ENCODE assay signal across 8 mouse cellular contexts in the genomic region with DNA sequence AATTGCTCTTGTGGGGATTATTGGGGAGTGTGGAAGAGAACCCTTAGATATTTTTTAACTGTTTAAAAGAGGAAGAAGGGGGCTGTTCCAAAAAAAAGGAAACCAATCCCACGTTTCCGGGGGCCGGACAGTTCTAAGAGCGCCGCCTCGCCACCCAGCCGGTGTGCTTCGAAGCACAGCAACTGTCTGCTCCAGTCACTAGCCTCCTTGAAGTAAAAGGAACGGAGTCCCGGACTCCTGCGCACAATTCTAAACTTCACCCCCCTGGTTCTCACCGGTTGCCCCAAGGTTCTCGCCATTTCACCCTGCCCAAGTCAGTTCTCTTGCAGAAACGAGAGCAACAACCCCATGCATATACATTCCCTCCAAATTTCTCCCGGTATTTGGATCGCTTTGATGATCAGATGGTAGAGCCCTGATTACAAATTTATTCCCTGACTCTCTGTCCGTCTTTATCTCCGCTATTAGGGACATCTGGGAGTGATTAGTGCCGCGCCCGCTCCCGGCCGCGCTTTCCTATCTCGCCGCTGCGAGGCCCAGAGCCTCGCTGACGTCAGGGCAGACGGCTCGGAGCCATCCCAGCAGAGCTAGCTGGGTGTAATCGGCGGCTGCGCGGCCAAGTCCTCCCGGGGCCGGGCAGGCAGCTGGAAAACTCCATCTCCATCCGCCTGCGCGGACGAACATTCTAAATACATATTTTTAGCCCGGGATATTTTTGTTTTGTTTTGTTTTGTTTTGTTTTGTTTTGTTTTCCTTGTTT. TPM values are rescaled to one million over a fixed set of nuclear protein-coding genes. Genes with fewer than 3 reads are reported as not detected.
DNase-seq lines count a peak whose midpoint lies in the region; ATAC-seq lines count a peak whose summit lies in the region.

No protein-coding gene starts in this region.

- peak overlapping the region; percentile 19 for H3K4me2 ChIP-seq in embryonic facial prominence, embryonic 11.5 days (ENCODE audit: low read depth, low read length)
- H3K4me2 ChIP-seq in midbrain, embryonic 13.5 days (replicated peaks) = peak overlapping the region; percentile 30

- H3K27me3 ChIP-seq in embryonic facial prominence, embryonic 11.5 days (ENCODE audit: control insufficient read depth, insufficient read depth, low read length) = peaks cover 71% of the 10 kb centered on the region
- peaks cover 32% of the 10 kb centered on the region; the same call in 1 of the 2 replicates for H3K27me3 ChIP-seq in heart, embryonic 10.5 days (ENCODE audit: insufficient read depth, poor library complexity, severe bottlenecking)
- H3K27me3 ChIP-seq in midbrain, embryonic 13.5 days = peaks cover 96% of the 10 kb centered on the region

- under 1% methylated on average over 42 of the region's 42 CpGs for WGBS in embryonic facial prominence, embryonic 11.5 days
- WGBS in heart, embryonic 10.5 days = under 1% methylated on average over 42 of the region's 42 CpGs
- under 1% methylated on average over 42 of the region's 42 CpGs for WGBS in midbrain, embryonic 13.5 days

- H3K4me3 ChIP-seq in embryonic facial prominence, embryonic 11.5 days (ENCODE audit: low read depth, low read length) = peak overlapping the region; percentile 12
- peak overlapping the region; percentile 94 for H3K4me3 ChIP-seq in heart, embryonic 10.5 days
- peak overlapping the region; percentile 15 for H3K4me3 ChIP-seq in midbrain, embryonic 13.5 days (replicated peaks)

- H3K36me3 ChIP-seq in embryonic facial prominence, embryonic 11.5 days (replicated peaks; ENCODE audit: control insufficient read depth, insufficient read depth, low read depth, low read length) = no peaks in the 10 kb centered on the region
- peaks cover 30% of the 10 kb centered on the region for H3K36me3 ChIP-seq in heart, embryonic 10.5 days
- H3K36me3 ChIP-seq in midbrain, embryonic 13.5 days = no peaks in the 10 kb centered on the region

- no peak overlapping the region; the same call in 1 of the 2 replicates for H3K27ac ChIP-seq in embryonic facial prominence, embryonic 11.5 days (replicated peaks; ENCODE audit: low read depth, low read length)
- peak overlapping the region; percentile 99 for H3K27ac ChIP-seq in heart, embryonic 10.5 days
- H3K27ac ChIP-seq in midbrain, embryonic 13.5 days = no peak overlapping the region

- H3K9ac ChIP-seq in embryonic facial prominence, embryonic 11.5 days (replicated peaks; ENCODE audit: low read length) = no peak overlapping the region; the same call in 1 of the 2 replicates
- no peak overlapping the region for H3K9ac ChIP-seq in midbrain, embryonic 13.5 days (replicated peaks)

- H3K9me3 ChIP-seq in embryonic facial prominence, embryonic 11.5 days (replicated peaks; ENCODE audit: control insufficient read depth, low read length) = no peaks in the 10 kb centered on the region
- no peaks in the 10 kb centered on the region for H3K9me3 ChIP-seq in heart, embryonic 10.5 days
- H3K9me3 ChIP-seq in midbrain, embryonic 13.5 days = no peaks in the 10 kb centered on the region

- peak; percentile 41 for DNase-seq in R1 (ENCODE audit: low read depth, low spot score)
- peak; percentile 86 for DNase-seq in embryonic facial prominence, embryonic 11.5 days (ENCODE audit: low spot score)
- DNase-seq in heart, embryonic 10.5 days (ENCODE audit: low spot score) = peak; percentile 92
- DNase-seq in kidney, postnatal 4 days = peak; percentile 68 to 77
- DNase-seq in ovary, postnatal 14 days (ENCODE audit: low spot score) = no peak

- no peaks in the 10 kb centered on the region; the same call in 1 of the 2 replicates for H3K4me1 ChIP-seq in embryonic facial prominence, embryonic 11.5 days (ENCODE audit: control insufficient read depth, insufficient read depth, low read length)
- peaks cover 44% of the 10 kb centered on the region for H3K4me1 ChIP-seq in heart, embryonic 10.5 days
- 0 out of 2 replicates have a peak, but pooled peaks cover 6% of the 10 kb centered on the region for H3K4me1 ChIP-seq in midbrain, embryonic 13.5 days (replicated peaks)

- ATAC-seq in embryonic facial prominence, embryonic 11.5 days (replicated peaks; ENCODE audit: insufficient number of reproducible peaks, low FRiP score, low TSS enrichment, low read depth) = peak; percentile 87; the same call in 1 of the 2 replicates
- ATAC-seq in midbrain, embryonic 13.5 days = peak; percentile 88
- no peak for ATAC-seq in inflammation-experienced regulatory T-cells, adult 6 months
- no peak for ATAC-seq in monocyte, adult 5-6 weeks (replicated peaks; ENCODE audit: insufficient number of reproducible peaks, low FRiP score, low TSS enrichment, poor library complexity, severe bottlenecking)

RNA-seq across cellular contexts. Expression of a gene that starts 7.6 kb away (rescaled TPM):
- 8.3 and 8.7 TPM in 2 replicates for polyA plus RNA-seq in embryonic facial prominence, embryonic 11.5 days (2014; fragmentation: Nextera tagmentation; extraction: Ambion mirVana)
- 10.3 and 16.7 TPM in 2 replicates for polyA plus RNA-seq in heart, embryonic 10.5 days (2016; fragmentation: Nextera tagmentation; extraction: Ambion mirVana)
- not detected in 2 replicates for polyA plus RNA-seq in midbrain, embryonic 13.5 days (2015; fragmentation: Nextera tagmentation; extraction: Ambion mirVana)
- not detected for polyA plus RNA-seq in inflammation-experienced regulatory T-cells, adult 6 months (2017; shearing (Covaris generic))
- total RNA-seq in monocyte, adult 5-6 weeks (2017) = not detected in 3 replicates

Comparison
In these comparisons a context has a peak if more than half of its experiments do, and no peak if none do; other contexts are left out.
1. ATAC-seq: peak in embryonic facial prominence, embryonic 11.5 days (single experiment) and midbrain, embryonic 13.5 days (single experiment); none in inflammation-experienced regulatory T-cells, adult 6 months (single experiment) and monocyte, adult 5-6 weeks (single experiment).
2. H3K4me3 ChIP-seq: peak in every context shown above with its lines; median percentile 94 in heart, embryonic 10.5 days; 15 in midbrain, embryonic 13.5 days; 12 in embryonic facial prominence, embryonic 11.5 days.